Mouse (Mus musculus): Measurements from ENCODE around the gene Fbxw11. TPM values are rescaled to one million over a fixed set of nuclear protein-coding genes. Genes with fewer than 3 reads are reported as not detected.
A peak's percentile ranks its signal among the peaks of the same experiment; 100 is the strongest.

Gene Fbxw11
- polyA plus RNA-seq, 1 experiment from 2014 or later: 19.2 TPM

GRCm38 (mm10) chr11:32733195-32733594 lies 90.7 kb downstream of the Fbxw11 start:
- DNase-seq (no peak), ATAC-seq (ENCODE audit: low read depth) (no peak)
- no peak overlapping the region for H3K27ac ChIP-seq
- 0 out of 2 replicates have a peak, but pooled peaks cover 3% of the 10 kb centered on the region for H3K4me1 ChIP-seq (replicated peaks)
- H3K27me3 ChIP-seq: no peaks in the 10 kb centered on the region
- H3K36me3 ChIP-seq: peaks cover 61% of the 10 kb centered on the region
- H3K9ac ChIP-seq: no peak overlapping the region
- no peak overlapping the region for H3K4me3 ChIP-seq (replicated peaks)
- no peak overlapping the region for H3K4me2 ChIP-seq
- no peaks in the 10 kb centered on the region for H3K9me3 ChIP-seq (replicated peaks)
- 85% methylated on average over 6 of the region's 6 CpGs for WGBS (ENCODE audit: insufficient replicate concordance)

GRCm38 (mm10) chr11:32736371-32736770 lies 93.8 kb downstream of the Fbxw11 start:
- Histone ChIP-seq H3K4me2 (no peak overlapping the region), H3K36me3 (peaks cover 84% of the 10 kb centered on the region), H3K4me1 (replicated peaks) (no peaks in the 10 kb centered on the region), H3K9me3 (replicated peaks) (no peaks in the 10 kb centered on the region), H3K27me3 (no peaks in the 10 kb centered on the region), H3K27ac (no peak overlapping the region), H3K4me3 (replicated peaks) (no peak overlapping the region), H3K9ac (no peak overlapping the region)
- ATAC-seq (ENCODE audit: low read depth) (no peak), DNase-seq (no peak)
- 68% methylated on average over 2 of the region's 2 CpGs for WGBS (ENCODE audit: insufficient replicate concordance)

- H3K36me3 ChIP-seq: peaks cover 84% of the 10 kb centered on the region
- no peak for ATAC-seq (ENCODE audit: low read depth)
- 91% methylated on average over 5 of the region's 5 CpGs for WGBS (ENCODE audit: insufficient replicate concordance)
These were observed 95.2 kb downstream of the Fbxw11 start for GRCm38 (mm10) chr11:32737729-32738128.

GRCm38 (mm10) chr11:32743891-32744290 lies 101.4 kb downstream of the Fbxw11 start:
- H3K27me3 ChIP-seq: no peaks in the 10 kb centered on the region
- no peak for ATAC-seq (ENCODE audit: low read depth)
- peaks cover 38% of the 10 kb centered on the region for H3K4me1 ChIP-seq (replicated peaks)
- H3K36me3 ChIP-seq: peaks cover 70% of the 10 kb centered on the region
- DNase-seq: no peak
- H3K4me3 ChIP-seq (replicated peaks): no peak overlapping the region
- no peak overlapping the region for H3K27ac ChIP-seq
- H3K4me2 ChIP-seq: no peak overlapping the region
- no peak overlapping the region for H3K9ac ChIP-seq
- 73% methylated on average over 5 of the region's 5 CpGs for WGBS (ENCODE audit: insufficient replicate concordance)
- no peaks in the 10 kb centered on the region for H3K9me3 ChIP-seq (replicated peaks)

More at GRCm38 (mm10) chr11:32737729-32738128, 95.2 kb downstream of the Fbxw11 start:
- Histone ChIP-seq H3K27me3 (no peaks in the 10 kb centered on the region), H3K9me3 (replicated peaks) (no peaks in the 10 kb centered on the region), H3K27ac (no peak overlapping the region), H3K4me1 (replicated peaks) (no peaks in the 10 kb centered on the region), H3K4me2 (no peak overlapping the region), H3K4me3 (replicated peaks) (no peak overlapping the region), H3K9ac (no peak overlapping the region)
- no peak for DNase-seq

- ATAC-seq (ENCODE audit: low read depth): no peak
- Histone ChIP-seq H3K27ac (no peak overlapping the region), H3K4me2 (no peak overlapping the region), H3K9me3 (replicated peaks) (no peaks in the 10 kb centered on the region), H3K27me3 (no peaks in the 10 kb centered on the region), H3K36me3 (peaks cover 65% of the 10 kb centered on the region), H3K4me1 (replicated peaks) (peaks cover 39% of the 10 kb centered on the region), H3K9ac (no peak overlapping the region), H3K4me3 (replicated peaks) (no peak overlapping the region)
- 78% methylated on average over 7 of the region's 7 CpGs for WGBS (ENCODE audit: insufficient replicate concordance)
- DNase-seq: no peak
These were observed 101.9 kb downstream of the Fbxw11 start for GRCm38 (mm10) chr11:32744463-32744862.

GRCm38 (mm10) chr11:32745466-32745865 lies 102.9 kb downstream of the Fbxw11 start:
- peaks cover 57% of the 10 kb centered on the region for H3K36me3 ChIP-seq
- WGBS (ENCODE audit: insufficient replicate concordance): 84% methylated on average over 4 of the region's 4 CpGs
- no peak overlapping the region for H3K9ac ChIP-seq
- no peak overlapping the region for H3K4me2 ChIP-seq
- peaks cover 39% of the 10 kb centered on the region for H3K4me1 ChIP-seq (replicated peaks)
- H3K27ac ChIP-seq: no peak overlapping the region
- DNase-seq (no peak), ATAC-seq (ENCODE audit: low read depth) (no peak)
- no peaks in the 10 kb centered on the region for H3K27me3 ChIP-seq
- H3K9me3 ChIP-seq (replicated peaks): no peaks in the 10 kb centered on the region
- no peak overlapping the region for H3K4me3 ChIP-seq (replicated peaks)

GRCm38 (mm10) chr11:32746036-32746435 lies 103.5 kb downstream of the Fbxw11 start:
- DNase-seq (peak; percentile 12), ATAC-seq (ENCODE audit: low read depth) (peak; percentile 57; the same call in 1 of the 2 replicates)
- H3K4me3 ChIP-seq (replicated peaks): no peak overlapping the region
- H3K27me3 ChIP-seq: no peaks in the 10 kb centered on the region
- WGBS (ENCODE audit: insufficient replicate concordance): 29% methylated on average over 5 of the region's 5 CpGs
- peaks cover 52% of the 10 kb centered on the region for H3K36me3 ChIP-seq
- H3K4me2 ChIP-seq: no peak overlapping the region
- H3K9me3 ChIP-seq (replicated peaks): no peaks in the 10 kb centered on the region
- no peak overlapping the region for H3K27ac ChIP-seq
- H3K9ac ChIP-seq: no peak overlapping the region
- H3K4me1 ChIP-seq (replicated peaks): peaks cover 39% of the 10 kb centered on the region

- H3K4me3 ChIP-seq (replicated peaks): no peak overlapping the region
- H3K4me1 ChIP-seq (replicated peaks): peaks cover 40% of the 10 kb centered on the region
- DNase-seq: no peak
- H3K4me2 ChIP-seq: no peak overlapping the region
- H3K9ac ChIP-seq: no peak overlapping the region
- H3K36me3 ChIP-seq: peaks cover 49% of the 10 kb centered on the region
- no peak for ATAC-seq (ENCODE audit: low read depth)
- H3K27me3 ChIP-seq: no peaks in the 10 kb centered on the region
- WGBS (ENCODE audit: insufficient replicate concordance): 77% methylated on average over 3 of the region's 3 CpGs
- no peaks in the 10 kb centered on the region for H3K9me3 ChIP-seq (replicated peaks)
- H3K27ac ChIP-seq: no peak overlapping the region
These were observed 104.0 kb downstream of the Fbxw11 start for GRCm38 (mm10) chr11:32746475-32746874.

GRCm38 (mm10) chr11:32748800-32749199 lies 106.3 kb downstream of the Fbxw11 start:
- H3K4me1 ChIP-seq (replicated peaks): peaks cover 54% of the 10 kb centered on the region
- peaks cover 29% of the 10 kb centered on the region for H3K36me3 ChIP-seq
- H3K27me3 ChIP-seq: no peaks in the 10 kb centered on the region
- H3K9me3 ChIP-seq (replicated peaks): no peaks in the 10 kb centered on the region
- DNase-seq: peak; percentile 8
- no peak overlapping the region for H3K9ac ChIP-seq
- H3K4me3 ChIP-seq (replicated peaks): no peak overlapping the region
- no peak overlapping the region for H3K4me2 ChIP-seq
- ATAC-seq (ENCODE audit: low read depth): peak; percentile 35; the same call in 1 of the 2 replicates
- no peak overlapping the region for H3K27ac ChIP-seq
- 26% methylated on average over 4 of the region's 4 CpGs for WGBS (ENCODE audit: insufficient replicate concordance)

- Histone ChIP-seq H3K36me3 (0 out of 2 replicates have a peak, but pooled peaks cover under 1% of the 10 kb centered on the region), H3K9me3 (replicated peaks) (no peaks in the 10 kb centered on the region), H3K27me3 (no peaks in the 10 kb centered on the region), H3K4me1 (replicated peaks) (peaks cover 28% of the 10 kb centered on the region), H3K4me2 (no peak overlapping the region), H3K4me3 (replicated peaks) (no peak overlapping the region), H3K27ac (no peak overlapping the region), H3K9ac (no peak overlapping the region)
- DNase-seq: no peak
- no peak for ATAC-seq (ENCODE audit: low read depth)
- 50% methylated on average over 7 of the region's 7 CpGs for WGBS (ENCODE audit: insufficient replicate concordance)
These were observed 109.5 kb downstream of the Fbxw11 start for GRCm38 (mm10) chr11:32751863-32752594.

GRCm38 (mm10) chr11:32752595-32752885 lies 110.0 kb downstream of the Fbxw11 start:
- WGBS (ENCODE audit: insufficient replicate concordance): 31% methylated on average over 5 of the region's 5 CpGs
- Histone ChIP-seq H3K4me3 (replicated peaks) (no peak overlapping the region), H3K4me1 (replicated peaks) (peaks cover 23% of the 10 kb centered on the region), H3K27me3 (no peaks in the 10 kb centered on the region), H3K9me3 (replicated peaks) (no peaks in the 10 kb centered on the region), H3K27ac (no peak overlapping the region), H3K36me3 (no peaks in the 10 kb centered on the region), H3K4me2 (no peak overlapping the region), H3K9ac (no peak overlapping the region)
- peak; percentile 82 for ATAC-seq (ENCODE audit: low read depth)
- peak; percentile 17 for DNase-seq

GRCm38 (mm10) chr11:32753358-32753757 lies 110.8 kb downstream of the Fbxw11 start:
- no peak for DNase-seq
- no peak overlapping the region for H3K9ac ChIP-seq
- 70% methylated on average over 2 of the region's 2 CpGs for WGBS (ENCODE audit: insufficient replicate concordance)
- H3K4me1 ChIP-seq (replicated peaks): peaks cover 19% of the 10 kb centered on the region
- no peak overlapping the region for H3K4me2 ChIP-seq
- H3K27ac ChIP-seq: no peak overlapping the region
- no peaks in the 10 kb centered on the region for H3K27me3 ChIP-seq
- H3K4me3 ChIP-seq (replicated peaks): no peak overlapping the region
- H3K36me3 ChIP-seq: no peaks in the 10 kb centered on the region
- H3K9me3 ChIP-seq (replicated peaks): no peaks in the 10 kb centered on the region
- ATAC-seq (ENCODE audit: low read depth): no peak

Measured in liver, embryonic 13.5 days (tissue).